Comparison of ENCODE assay signal across 11 mouse cellular contexts in genomic region chr10:78745453-78746232, GRCm38 (mm10). TPM values are rescaled to one million over a fixed set of nuclear protein-coding genes. Genes with fewer than 3 reads are reported as not detected.
A peak's percentile ranks its signal among the peaks of the same experiment; 100 is the strongest.
DNase-seq lines count a peak whose midpoint lies in the region; ATAC-seq and TF ChIP-seq lines count a peak whose summit lies in the region.
"Had no signal": no experiment of that assay in that cellular context is flagged by ENCODE, and none has a peak within 500 bp of the region (broad histone marks: within the 10 kb centered on the region; RNA-seq: fewer than 3 reads in every experiment).

No protein-coding gene starts in this region.

- H3K27ac ChIP-seq in forebrain, postnatal 0 days (ENCODE audit: low read depth, low read length) = no peak overlapping the region
- no peak overlapping the region for H3K27ac ChIP-seq in forebrain, embryonic 13.5 days
- no peak overlapping the region for H3K27ac ChIP-seq in lung, postnatal 0 days (ENCODE audit: low read length)
- no peak overlapping the region for H3K27ac ChIP-seq in embryonic facial prominence, embryonic 14.5 days (replicated peaks; ENCODE audit: low read depth, low read length)
- H3K27ac ChIP-seq: hindbrain, embryonic 13.5 days had no signal

- H3K27me3 ChIP-seq in forebrain, postnatal 0 days (ENCODE audit: insufficient read depth, low read length) = no peaks in the 10 kb centered on the region
- peaks cover 15% of the 10 kb centered on the region; the same call in 1 of the 2 replicates for H3K27me3 ChIP-seq in forebrain, embryonic 13.5 days
- no peaks in the 10 kb centered on the region for H3K27me3 ChIP-seq in lung, postnatal 0 days (replicated peaks; ENCODE audit: insufficient read depth, low read length)
- no peaks in the 10 kb centered on the region for H3K27me3 ChIP-seq in embryonic facial prominence, embryonic 14.5 days (replicated peaks; ENCODE audit: control insufficient read depth, insufficient read depth, low read length)

- no peak overlapping the region for H3K9ac ChIP-seq in forebrain, postnatal 0 days
- H3K9ac ChIP-seq in forebrain, embryonic 13.5 days = no peak overlapping the region
- H3K9ac ChIP-seq in lung, postnatal 0 days (replicated peaks; ENCODE audit: low read depth) = no peak overlapping the region
- H3K9ac ChIP-seq in embryonic facial prominence, embryonic 14.5 days (ENCODE audit: low read depth, low read length) = no peak overlapping the region
- H3K9ac ChIP-seq: hindbrain, embryonic 13.5 days had no signal

- H3K36me3 ChIP-seq in forebrain, postnatal 0 days (ENCODE audit: insufficient read depth) = no peaks in the 10 kb centered on the region
- no peaks in the 10 kb centered on the region for H3K36me3 ChIP-seq in forebrain, embryonic 13.5 days (ENCODE audit: poor library complexity, severe bottlenecking)
- H3K36me3 ChIP-seq in lung, postnatal 0 days (ENCODE audit: insufficient read depth, low read length) = no peaks in the 10 kb centered on the region
- H3K36me3 ChIP-seq in embryonic facial prominence, embryonic 14.5 days (ENCODE audit: control insufficient read depth, insufficient read depth, low read length) = no peaks in the 10 kb centered on the region
- H3K36me3 ChIP-seq: hindbrain, embryonic 13.5 days had no signal

- peak; percentile 40; the same call in 1 of the 2 replicates for TF ChIP-seq CTCF in forebrain, postnatal 0 days (IDR thresholded peaks at IDR 0.05; ENCODE audit: low read depth)
- TF ChIP-seq CTCF in lung, postnatal 0 days (IDR thresholded peaks at IDR 0.05) = peak; percentile 31; the same call in 1 of the 2 replicates

- DNase-seq in forebrain, postnatal 0 days = no peak
- DNase-seq in lung, postnatal 0 days (ENCODE audit: low spot score) = no peak
- no peak for DNase-seq in lung, postnatal 25 days (ENCODE audit: low spot score)
- DNase-seq in embryonic facial prominence, embryonic 14.5 days (ENCODE audit: low spot score) = peak; percentile 40
- peak; percentile 37 for DNase-seq in retina, embryonic 14.5 days (ENCODE audit: low spot score)
- no peak for DNase-seq in layer of hippocampus, postnatal 14 days (ENCODE audit: low spot score in 2 of 2)
- DNase-seq: gastrocnemius, postnatal 36 days had no signal

- 0 out of 2 replicates have a peak, but pooled peaks have one; percentile 15 for ATAC-seq in forebrain, postnatal 0 days
- ATAC-seq in forebrain, embryonic 13.5 days = no peak
- ATAC-seq in lung, postnatal 0 days = no peak
- no peak for ATAC-seq in embryonic facial prominence, embryonic 14.5 days (ENCODE audit: low read depth)
- ATAC-seq in erythroblast, adult 5-6 weeks (replicated peaks; ENCODE audit: low FRiP score, poor library complexity, severe bottlenecking) = no peak

- H3K4me2 ChIP-seq in forebrain, postnatal 0 days (ENCODE audit: low read depth) = no peak overlapping the region
- H3K4me2 ChIP-seq in forebrain, embryonic 13.5 days = no peak overlapping the region
- H3K4me2 ChIP-seq in lung, postnatal 0 days (replicated peaks; ENCODE audit: low read depth, low read length) = no peak overlapping the region
- H3K4me2 ChIP-seq in embryonic facial prominence, embryonic 14.5 days (ENCODE audit: low read depth, low read length) = no peak overlapping the region

- H3K9me3 ChIP-seq in forebrain, postnatal 0 days (ENCODE audit: low read length) = no peaks in the 10 kb centered on the region
- no peaks in the 10 kb centered on the region for H3K9me3 ChIP-seq in forebrain, embryonic 13.5 days (replicated peaks)
- H3K9me3 ChIP-seq in lung, postnatal 0 days (ENCODE audit: low read length) = no peaks in the 10 kb centered on the region
- H3K9me3 ChIP-seq in embryonic facial prominence, embryonic 14.5 days (ENCODE audit: control insufficient read depth, low read length) = no peaks in the 10 kb centered on the region
- H3K9me3 ChIP-seq: hindbrain, embryonic 13.5 days had no signal

- H3K4me1 ChIP-seq in forebrain, postnatal 0 days (ENCODE audit: insufficient read depth) = no peaks in the 10 kb centered on the region
- peaks cover 9% of the 10 kb centered on the region for H3K4me1 ChIP-seq in forebrain, embryonic 13.5 days
- peaks cover 6% of the 10 kb centered on the region; the same call in 1 of the 2 replicates for H3K4me1 ChIP-seq in lung, postnatal 0 days (ENCODE audit: insufficient read depth, low read depth, low read length)
- H3K4me1 ChIP-seq in embryonic facial prominence, embryonic 14.5 days (ENCODE audit: control insufficient read depth, insufficient read depth, low read length) = peaks cover 10% of the 10 kb centered on the region; the same call in 1 of the 2 replicates

- 66% methylated on average over 4 of the region's 4 CpGs for WGBS in forebrain, postnatal 0 days
- 66% methylated on average over 4 of the region's 4 CpGs for WGBS in forebrain, embryonic 13.5 days
- WGBS in lung, postnatal 0 days = 52% methylated on average over 4 of the region's 4 CpGs
- 33% methylated on average over 4 of the region's 4 CpGs for WGBS in embryonic facial prominence, embryonic 14.5 days

- H3K4me3 ChIP-seq in forebrain, postnatal 0 days (ENCODE audit: low read depth, low read length) = no peak overlapping the region
- no peak overlapping the region for H3K4me3 ChIP-seq in forebrain, embryonic 13.5 days
- no peak overlapping the region for H3K4me3 ChIP-seq in lung, postnatal 0 days (ENCODE audit: low read depth, low read length)
- H3K4me3 ChIP-seq in embryonic facial prominence, embryonic 14.5 days (ENCODE audit: low read depth, low read length) = no peak overlapping the region
- H3K4me3 ChIP-seq: hindbrain, embryonic 13.5 days had no signal

- no peak for TF ChIP-seq EP300 in lung, postnatal 0 days (IDR thresholded peaks at IDR 0.05)

RNA-seq across cellular contexts. Expression of gene Ccdc105, which starts 7.2 kb away (rescaled TPM):
- total RNA-seq in forebrain, postnatal 0 days (2014; rRNA removed) = not detected in 2 replicates
- 0.16 and 0.17 TPM in 2 replicates for polyA plus RNA-seq in forebrain, postnatal 0 days (2015; fragmentation: Nextera tagmentation; extraction: Ambion mirVana)
- 0.13 and 0.21 TPM in 2 replicates for polyA plus RNA-seq in forebrain, embryonic 13.5 days (2015; fragmentation: Nextera tagmentation; extraction: Ambion mirVana)
- polyA plus RNA-seq in lung, postnatal 0 days (2015; fragmentation: Nextera tagmentation; extraction: Ambion mirVana) = not detected in 2 replicates
- 0.10 TPM in 1 of 2 replicates, not detected in the other for polyA plus RNA-seq in embryonic facial prominence, embryonic 14.5 days (2014; fragmentation: Nextera tagmentation; extraction: Ambion mirVana)
- under 1 TPM; 0.29 to 0.32 TPM for total RNA-seq in layer of hippocampus, postnatal 14 days (2021)
- not detected in 2 replicates for total RNA-seq in erythroblast, adult 5-6 weeks (2015; ENCODE audit: low replicate concordance)
- not detected in 2 replicates for total RNA-seq in erythroblast, adult 5-6 weeks (2017; ENCODE audit: low replicate concordance)
- total RNA-seq: gastrocnemius, postnatal 36 days had no signal

RNA-seq across cellular contexts. Expression of gene Casp14, which starts 27.5 kb away (rescaled TPM):
- not detected in 2 replicates for total RNA-seq in forebrain, postnatal 0 days (2014; rRNA removed)
- polyA plus RNA-seq in forebrain, postnatal 0 days (2015; fragmentation: Nextera tagmentation; extraction: Ambion mirVana) = not detected in 2 replicates
- polyA plus RNA-seq in forebrain, embryonic 13.5 days (2015; fragmentation: Nextera tagmentation; extraction: Ambion mirVana) = not detected in 2 replicates
- polyA plus RNA-seq in lung, postnatal 0 days (2015; fragmentation: Nextera tagmentation; extraction: Ambion mirVana) = not detected in 2 replicates
- 3.6 and 4.7 TPM in 2 replicates for polyA plus RNA-seq in embryonic facial prominence, embryonic 14.5 days (2014; fragmentation: Nextera tagmentation; extraction: Ambion mirVana)
- not detected for total RNA-seq in layer of hippocampus, postnatal 14 days (2021)
- not detected in 2 replicates for total RNA-seq in erythroblast, adult 5-6 weeks (2015; ENCODE audit: low replicate concordance)
- total RNA-seq in erythroblast, adult 5-6 weeks (2017; ENCODE audit: low replicate concordance) = not detected in 2 replicates
- total RNA-seq: gastrocnemius, postnatal 36 days; left cerebral cortex, adult 18-20 months had no signal
- polyA plus RNA-seq: hindbrain, embryonic 13.5 days had no signal

RNA-seq across cellular contexts. Expression of gene Slc1a6, which starts 34.7 kb away (rescaled TPM):
- total RNA-seq in forebrain, postnatal 0 days (2014; rRNA removed) = 16.6 and 19.1 TPM in 2 replicates
- 10.7 and 15.5 TPM in 2 replicates for polyA plus RNA-seq in forebrain, postnatal 0 days (2015; fragmentation: Nextera tagmentation; extraction: Ambion mirVana)
- polyA plus RNA-seq in forebrain, embryonic 13.5 days (2015; fragmentation: Nextera tagmentation; extraction: Ambion mirVana) = 1.2 and 2.2 TPM in 2 replicates
- 0.36 and 0.41 TPM in 2 replicates for polyA plus RNA-seq in lung, postnatal 0 days (2015; fragmentation: Nextera tagmentation; extraction: Ambion mirVana)
- 0.68 and 0.70 TPM in 2 replicates for polyA plus RNA-seq in embryonic facial prominence, embryonic 14.5 days (2014; fragmentation: Nextera tagmentation; extraction: Ambion mirVana)
- total RNA-seq in layer of hippocampus, postnatal 14 days (2021) = 10 to 100 TPM; 13.2 to 15.5 TPM
- total RNA-seq in erythroblast, adult 5-6 weeks (2015; ENCODE audit: low replicate concordance) = not detected in 2 replicates
- total RNA-seq in erythroblast, adult 5-6 weeks (2017; ENCODE audit: low replicate concordance) = not detected in 2 replicates
- total RNA-seq: gastrocnemius, postnatal 36 days had no signal

Comparison
In these comparisons a context has a peak if more than half of its experiments do, and no peak if none do; other contexts are left out.
1. DNase-seq: peak in embryonic facial prominence, embryonic 14.5 days (single experiment) and retina, embryonic 14.5 days (single experiment); none in forebrain, postnatal 0 days (single experiment), lung, postnatal 0 days (single experiment), lung, postnatal 25 days (single experiment) and layer of hippocampus, postnatal 14 days (0 of 2).